Mouse (Mus musculus) midbrain, embryonic 13.5 days (tissue): Measurements from ENCODE around the gene Papola. TPM values are rescaled to one million over a fixed set of nuclear protein-coding genes. Genes with fewer than 3 reads are reported as not detected.

Source experiments
- ATAC-seq: fragments of 200-750 bp; cut with Nextera tagmentation; 2 replicates; pipeline ENCODE4 v1.8.0; 2017; ENCODE audit warnings: mild to moderate bottlenecking, moderate TSS enrichment, moderate library complexity
- H3K27ac ChIP-seq: fragments of 300-500 bp; sonication (generic); 2 replicates; pipeline ENCODE4 v1.5.1; 2015; ENCODE audit warnings: inconsistent platforms, mild to moderate bottlenecking, moderate library complexity
- H3K27me3 ChIP-seq: fragments of 300-500 bp; sonication (generic); 2 replicates; pipeline ENCODE4 v1.6.1; 2015; ENCODE audit warnings: mild to moderate bottlenecking, inconsistent platforms
- H3K36me3 ChIP-seq: fragments of 300-500 bp; sonication (generic); 2 replicates; pipeline ENCODE4 v1.6.1; 2015; ENCODE audit warnings: mild to moderate bottlenecking, inconsistent platforms
- H3K4me1 ChIP-seq: fragments of 300-500 bp; sonication (generic); replicated peaks from 2 replicates; pipeline ENCODE4 v1.6.1; 2015; ENCODE audit warnings: inconsistent platforms
- H3K4me2 ChIP-seq: fragments of 300-500 bp; sonication (generic); replicated peaks from 2 replicates; pipeline ENCODE4 v1.6.1; 2015; ENCODE audit warnings: moderate library complexity, mild to moderate bottlenecking, inconsistent platforms
- H3K4me3 ChIP-seq: fragments of 300-500 bp; sonication (generic); replicated peaks from 2 replicates; pipeline ENCODE4 v1.5.1; 2015; ENCODE audit warnings: mild to moderate bottlenecking, inconsistent platforms
- H3K9ac ChIP-seq: fragments of 300-500 bp; sonication (generic); replicated peaks from 2 replicates; pipeline ENCODE4 v1.6.1; 2015; ENCODE audit warnings: mild to moderate bottlenecking, inconsistent platforms
- H3K9me3 ChIP-seq: fragments of 300-500 bp; sonication (generic); 2 replicates; pipeline ENCODE4 v1.6.1; 2016; ENCODE audit warnings: mild to moderate bottlenecking, inconsistent platforms
- WGBS: fragments of 180-500 bp; shearing (Covaris S2); methylation state at CpG from one replicate; pipeline ENCODE4 v1.1.7; 2015; 5-methylcytosine and 5-hydroxymethylcytosine counted together
- polyA plus RNA-seq: library from polyadenylated mRNA; unstranded; fragments of >200 nt; fragmentation: Nextera tagmentation; extraction: Ambion mirVana; gene quantifications from 2 replicates; pipeline ENCODE4 v1.2.1, GENCODE M21; 2015

The Papola gene
- polyA plus RNA-seq, 1 experiment from 2014 or later = 212 TPM

GRCm38 (mm10) chr12:105844406-105844805 is 59.9 kb downstream of the Papola start:
- Histone ChIP-seq H3K4me1 (0 out of 2 replicates have a peak, but pooled peaks cover 3% of the 10 kb centered on the region), H3K4me3 (no peak overlapping the region), H3K27ac (no peak overlapping the region), H3K27me3 (no peaks in the 10 kb centered on the region), H3K4me2 (no peak overlapping the region), H3K36me3 (peaks cover 26% of the 10 kb centered on the region), H3K9me3 (no peaks in the 10 kb centered on the region), H3K9ac (no peak overlapping the region)
- no peak for ATAC-seq
- 93% methylated on average over 4 of the region's 4 CpGs for WGBS

GRCm38 (mm10) chr12:105849102-105849501 is 64.6 kb downstream of the Papola start:
- Histone ChIP-seq H3K4me2 (no peak overlapping the region), H3K27ac (no peak overlapping the region), H3K27me3 (no peaks in the 10 kb centered on the region), H3K4me1 (peaks cover 27% of the 10 kb centered on the region), H3K9ac (no peak overlapping the region), H3K4me3 (no peak overlapping the region), H3K36me3 (no peaks in the 10 kb centered on the region), H3K9me3 (no peaks in the 10 kb centered on the region)
- WGBS = 68% methylated on average over 8 of the region's 8 CpGs
- no peak for ATAC-seq

- H3K36me3 ChIP-seq = no peaks in the 10 kb centered on the region
- no peak overlapping the region for H3K27ac ChIP-seq
- no peak for ATAC-seq
- H3K9ac ChIP-seq = no peak overlapping the region
- H3K4me3 ChIP-seq = no peak overlapping the region
- no peaks in the 10 kb centered on the region for H3K27me3 ChIP-seq
- WGBS = 73% methylated on average over 9 of the region's 9 CpGs
- H3K9me3 ChIP-seq = no peaks in the 10 kb centered on the region
- H3K4me1 ChIP-seq = peaks cover 41% of the 10 kb centered on the region
- no peak overlapping the region for H3K4me2 ChIP-seq
Observed at GRCm38 (mm10) chr12:105850675-105851074, 66.2 kb downstream of the Papola start.

- no peaks in the 10 kb centered on the region for H3K27me3 ChIP-seq
- peaks cover 55% of the 10 kb centered on the region for H3K4me1 ChIP-seq
- no peaks in the 10 kb centered on the region for H3K36me3 ChIP-seq
- H3K4me3 ChIP-seq = no peak overlapping the region
- no peak overlapping the region for H3K9ac ChIP-seq
- ATAC-seq = peak; percentile 53; the same call in 1 of the 2 replicates
- H3K27ac ChIP-seq = peak overlapping the region; percentile 15; the same call in 1 of the 2 replicates
- H3K9me3 ChIP-seq = no peaks in the 10 kb centered on the region
- no peak overlapping the region for H3K4me2 ChIP-seq
- 35% methylated on average over 7 of the region's 7 CpGs for WGBS
Observed at GRCm38 (mm10) chr12:105852798-105853197, 68.3 kb downstream of the Papola start.

GRCm38 (mm10) chr12:105854639-105855038 is 70.1 kb downstream of the Papola start:
- Histone ChIP-seq H3K4me1 (peaks cover 56% of the 10 kb centered on the region), H3K9me3 (no peaks in the 10 kb centered on the region), H3K36me3 (no peaks in the 10 kb centered on the region), H3K4me2 (no peak overlapping the region), H3K27me3 (no peaks in the 10 kb centered on the region), H3K27ac (no peak overlapping the region), H3K9ac (no peak overlapping the region), H3K4me3 (no peak overlapping the region)
- WGBS = 27% methylated on average over 6 of the region's 6 CpGs
- ATAC-seq = peak; percentile 49

- no peak for ATAC-seq
- H3K4me3 ChIP-seq = no peak overlapping the region
- H3K9me3 ChIP-seq = no peaks in the 10 kb centered on the region
- H3K9ac ChIP-seq = no peak overlapping the region
- no peaks in the 10 kb centered on the region for H3K27me3 ChIP-seq
- no peaks in the 10 kb centered on the region for H3K36me3 ChIP-seq
- H3K4me2 ChIP-seq = no peak overlapping the region
- 77% methylated on average over 5 of the region's 5 CpGs for WGBS
- H3K4me1 ChIP-seq = peaks cover 38% of the 10 kb centered on the region
- H3K27ac ChIP-seq = no peak overlapping the region
Observed at GRCm38 (mm10) chr12:105857902-105858640, 73.6 kb downstream of the Papola start.

- peaks cover 7% of the 10 kb centered on the region; the same call in 1 of the 2 replicates for H3K4me1 ChIP-seq
- no peak overlapping the region for H3K4me2 ChIP-seq
- WGBS = 65% methylated on average over 6 of the region's 6 CpGs
- H3K36me3 ChIP-seq = no peaks in the 10 kb centered on the region
- peaks cover 2% of the 10 kb centered on the region; the same call in 1 of the 2 replicates for H3K27me3 ChIP-seq
- H3K27ac ChIP-seq = no peak overlapping the region
- H3K9ac ChIP-seq = no peak overlapping the region
- H3K4me3 ChIP-seq = no peak overlapping the region
- peaks cover 11% of the 10 kb centered on the region for H3K9me3 ChIP-seq
- ATAC-seq = no peak
Observed at GRCm38 (mm10) chr12:105862072-105862471, 77.6 kb downstream of the Papola start.

- Histone ChIP-seq H3K4me1 (peaks cover 5% of the 10 kb centered on the region; the same call in 1 of the 2 replicates), H3K4me2 (no peak overlapping the region), H3K9ac (no peak overlapping the region), H3K36me3 (no peaks in the 10 kb centered on the region), H3K27ac (no peak overlapping the region), H3K4me3 (no peak overlapping the region), H3K9me3 (peaks cover 11% of the 10 kb centered on the region), H3K27me3 (peaks cover 4% of the 10 kb centered on the region; the same call in 1 of the 2 replicates)
- ATAC-seq = 0 out of 2 replicates have a peak, but pooled peaks have one; percentile 48
- WGBS = 80% methylated on average over 22 of the region's 22 CpGs
Observed at GRCm38 (mm10) chr12:105862607-105863006, 78.1 kb downstream of the Papola start.

GRCm38 (mm10) chr12:105863436-105863835 is 78.9 kb downstream of the Papola start:
- Histone ChIP-seq H3K4me2 (no peak overlapping the region), H3K4me1 (no peaks in the 10 kb centered on the region), H3K4me3 (no peak overlapping the region), H3K27me3 (peaks cover 11% of the 10 kb centered on the region), H3K27ac (no peak overlapping the region), H3K9ac (no peak overlapping the region), H3K9me3 (peaks cover 11% of the 10 kb centered on the region), H3K36me3 (no peaks in the 10 kb centered on the region)
- no peak for ATAC-seq
- WGBS = 94% methylated on average over 11 of the region's 11 CpGs

- H3K9ac ChIP-seq = no peak overlapping the region
- peaks cover 51% of the 10 kb centered on the region for H3K27me3 ChIP-seq
- H3K9me3 ChIP-seq = peaks cover 11% of the 10 kb centered on the region
- H3K36me3 ChIP-seq = no peaks in the 10 kb centered on the region
- H3K27ac ChIP-seq = no peak overlapping the region
- peaks cover 11% of the 10 kb centered on the region; the same call in 1 of the 2 replicates for H3K4me1 ChIP-seq
- ATAC-seq = no peak
- 89% methylated on average over 2 of the region's 2 CpGs for WGBS
- no peak overlapping the region for H3K4me3 ChIP-seq
- no peak overlapping the region for H3K4me2 ChIP-seq
Observed at GRCm38 (mm10) chr12:105867646-105868045, 83.2 kb downstream of the Papola start.

- Histone ChIP-seq H3K9me3 (peaks cover 11% of the 10 kb centered on the region), H3K4me2 (no peak overlapping the region), H3K27ac (no peak overlapping the region), H3K4me3 (no peak overlapping the region), H3K27me3 (peaks cover 59% of the 10 kb centered on the region), H3K9ac (no peak overlapping the region), H3K4me1 (peaks cover 11% of the 10 kb centered on the region; the same call in 1 of the 2 replicates), H3K36me3 (no peaks in the 10 kb centered on the region)
- WGBS = 26% methylated on average over 6 of the region's 6 CpGs
- ATAC-seq = no peak
Observed at GRCm38 (mm10) chr12:105869242-105869641, 84.7 kb downstream of the Papola start.

GRCm38 (mm10) chr12:105869696-105870095 is 85.2 kb downstream of the Papola start:
- Histone ChIP-seq H3K27me3 (peaks cover 63% of the 10 kb centered on the region), H3K4me3 (no peak overlapping the region), H3K4me2 (no peak overlapping the region), H3K4me1 (peaks cover 16% of the 10 kb centered on the region), H3K36me3 (no peaks in the 10 kb centered on the region), H3K27ac (no peak overlapping the region), H3K9ac (no peak overlapping the region), H3K9me3 (peaks cover 8% of the 10 kb centered on the region)
- no peak for ATAC-seq
- WGBS = 38% methylated on average over 14 of the region's 14 CpGs
